Mouse (Mus musculus) bone marrow macrophage, adult 2 months (primary cell): Measurements from ENCODE around the gene Lrrk2.

Experiments used
- CTCF ChIP-seq: IDR thresholded peaks from 2 replicates; pipeline ENCODE4 v1.5.1; 2012; ENCODE audit warnings: low read depth, mild to moderate bottlenecking, low read length, moderate library complexity
- POLR2A ChIP-seq: IDR thresholded peaks from 2 replicates; pipeline ENCODE4 v1.6.1; 2012; ENCODE audit warnings: mild to moderate bottlenecking, low read depth, low read length, borderline replicate concordance

DNA sequence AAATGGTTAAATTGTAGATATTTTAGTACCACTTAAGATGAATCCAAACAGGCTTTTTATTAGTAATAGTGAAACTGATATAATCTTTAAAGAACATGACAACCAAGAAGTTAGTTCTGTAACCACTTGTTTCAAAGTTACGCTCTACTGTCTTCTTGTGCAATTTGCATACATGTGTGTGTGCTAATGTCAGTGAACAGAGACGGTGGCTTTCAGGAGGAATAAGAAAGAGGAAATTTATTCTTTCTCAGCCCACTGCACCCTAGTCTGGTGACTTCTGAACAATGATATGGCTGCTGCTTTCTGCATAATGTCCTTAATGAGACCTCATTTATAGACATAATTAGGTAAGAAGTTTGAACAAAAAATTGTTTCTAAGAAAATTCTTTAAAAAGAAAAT is 7.1 kb downstream of the Lrrk2 start:
- TF ChIP-seq CTCF: no peak
- no peak for TF ChIP-seq POLR2A
